Mouse (Mus musculus): ENCODE results near the gene Slc9a5. TPM values are rescaled to one million over a fixed set of nuclear protein-coding genes. Genes with fewer than 3 reads are reported as not detected.
A peak's percentile ranks its signal among the peaks of the same experiment; 100 is the strongest.

Gene Slc9a5
- 0.54 and 0.79 TPM in 2 replicates for total RNA-seq (2015)
- under 0.01 and 0.61 TPM in 2 replicates for total RNA-seq (2017)

DNA sequence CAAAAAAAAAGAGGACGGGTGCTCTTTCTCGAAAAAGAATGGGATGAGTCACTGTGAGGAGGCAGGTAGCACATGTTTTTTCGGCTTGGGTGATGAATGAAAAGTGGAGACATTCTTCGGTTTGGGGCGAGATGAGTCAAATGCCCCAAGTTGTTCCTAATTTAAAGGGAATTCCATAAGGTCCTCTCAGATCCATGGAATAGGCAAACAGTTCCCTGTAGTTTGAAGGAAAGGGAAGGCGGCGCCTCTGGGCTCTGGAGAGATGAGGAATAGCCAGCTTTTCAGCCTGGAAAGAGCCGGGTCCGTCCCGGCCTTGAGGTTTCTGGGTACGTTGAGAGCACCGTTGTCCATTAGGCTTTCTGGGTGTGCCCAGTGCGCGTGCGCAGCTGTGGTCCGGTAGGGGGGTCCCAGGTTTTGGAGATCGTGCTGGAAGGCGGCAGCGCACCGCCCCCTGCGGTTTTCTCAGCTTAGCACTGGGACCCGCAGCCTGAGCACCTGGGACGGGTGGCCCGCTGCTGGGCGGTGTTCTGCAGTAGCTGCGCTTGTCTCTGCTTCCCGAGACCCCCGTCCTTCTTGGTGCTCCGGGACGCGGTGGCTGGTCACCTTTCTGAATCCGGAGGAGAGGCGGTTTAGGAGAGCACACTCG is at the start of gene Slc9a5:
TSS of gene Slc9a5 (plus strand) at position 394 of the 646 bp plus-strand sequence.
- no peak for ATAC-seq (replicated peaks; ENCODE audit: poor library complexity)

DNA sequence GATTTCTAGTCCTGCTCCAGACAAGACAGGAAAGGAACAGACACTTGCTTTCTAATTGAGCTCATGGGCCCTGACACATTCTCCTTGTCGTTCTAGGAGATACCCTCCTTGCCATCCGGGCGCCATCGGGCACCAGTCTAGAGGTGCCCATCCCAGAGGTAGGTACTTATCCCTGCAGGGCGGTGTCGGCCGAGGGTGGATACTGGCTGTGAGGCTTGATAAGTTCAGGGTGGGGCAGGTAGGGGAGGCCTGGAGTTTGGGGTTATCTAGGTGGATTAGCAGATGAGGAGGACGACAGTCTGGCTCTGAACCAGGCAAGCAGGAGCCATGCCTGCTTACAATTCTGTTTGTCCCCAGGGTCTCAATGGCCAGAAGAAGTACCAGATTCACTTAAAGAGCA is 48.7 kb upstream of the Slc9a5 start:
- peak; percentile 53 for ATAC-seq (replicated peaks; ENCODE audit: poor library complexity)

DNA sequence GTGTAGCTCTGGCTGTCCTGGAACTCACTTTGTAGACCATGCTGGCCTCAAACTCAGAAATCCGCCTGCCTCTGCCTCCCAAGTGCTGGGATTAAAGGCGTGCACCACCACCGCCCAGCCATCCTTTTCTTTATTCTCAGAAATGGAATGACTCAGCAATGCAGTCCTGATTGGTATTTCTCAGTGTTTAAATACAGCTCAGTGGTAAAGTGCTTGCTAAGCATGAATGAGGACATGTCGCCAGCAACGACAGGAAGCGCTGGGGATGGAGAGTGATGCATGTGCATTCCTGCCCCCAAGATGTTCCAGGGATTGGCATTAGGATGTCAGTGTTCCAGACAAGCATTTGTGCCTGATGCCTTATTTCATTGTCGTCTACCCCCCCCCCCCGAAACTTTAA is 45.2 kb upstream of the Slc9a5 start:
- ATAC-seq (replicated peaks; ENCODE audit: poor library complexity), result no peak

DNA sequence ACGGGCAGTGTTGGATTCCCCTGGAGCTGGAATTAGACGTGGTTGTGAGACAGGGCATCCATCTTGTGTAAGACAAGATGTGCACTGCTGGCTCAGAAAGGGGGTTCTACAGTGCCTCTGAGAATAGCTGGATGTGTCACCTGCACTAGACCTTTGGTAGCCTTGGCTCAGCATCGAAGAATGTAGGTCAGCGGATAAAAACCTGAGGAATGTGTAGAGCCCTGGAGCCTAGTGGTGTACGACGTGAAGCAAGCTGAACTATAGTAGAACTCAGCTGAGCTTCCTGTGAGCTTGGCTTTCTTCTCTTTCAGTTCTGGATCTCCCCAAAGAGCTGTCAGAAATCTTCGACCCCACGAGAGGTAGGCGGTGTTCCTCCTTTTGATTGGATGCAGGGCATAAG is 44.8 kb upstream of the Slc9a5 start:
- no peak for ATAC-seq (replicated peaks; ENCODE audit: poor library complexity)

DNA sequence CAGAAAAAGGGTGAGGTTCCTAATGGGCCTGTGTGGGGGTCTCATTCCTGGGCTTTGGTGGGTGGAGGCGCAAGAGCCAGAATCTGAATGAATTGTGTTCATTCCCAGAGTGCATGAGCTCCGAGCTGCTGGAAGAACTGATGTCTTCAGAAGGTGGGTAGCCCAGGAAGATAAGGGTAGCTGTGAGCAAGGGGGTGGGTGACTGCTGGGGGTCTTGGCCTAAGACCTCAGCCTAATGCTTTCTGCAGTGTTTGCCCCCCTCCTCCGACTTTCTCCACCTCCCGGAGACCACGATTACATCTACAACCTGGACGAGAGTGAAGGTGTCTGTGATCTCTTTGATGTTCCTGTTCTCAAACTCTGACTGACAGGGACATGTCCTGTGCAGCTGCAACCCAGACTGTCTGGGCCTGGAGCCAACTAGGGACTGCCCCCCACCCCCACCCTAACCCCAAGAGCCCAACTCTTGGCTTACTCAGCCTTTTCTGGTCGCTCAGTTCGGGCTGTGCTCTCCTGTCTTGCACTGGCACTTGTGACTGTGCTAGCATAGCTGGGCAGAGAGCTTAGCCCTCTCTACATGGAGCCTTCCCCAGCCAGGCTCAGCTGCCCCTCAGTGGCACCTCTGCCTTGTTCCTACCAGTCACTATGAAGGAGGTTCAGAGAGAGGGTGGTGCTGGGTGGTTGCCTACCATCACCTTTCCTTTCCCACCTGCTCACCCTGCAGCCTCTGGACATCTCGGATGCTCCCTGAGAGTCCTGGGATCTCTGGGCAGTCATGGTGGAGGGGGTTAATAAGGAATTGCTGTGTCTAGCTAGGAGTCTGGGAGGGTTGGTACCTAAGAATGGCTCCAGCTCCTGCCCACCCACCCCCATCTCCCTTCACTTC is 44.1 kb upstream of the Slc9a5 start:
- peak; percentile 29; the same call in 1 of the 2 replicates for ATAC-seq (replicated peaks; ENCODE audit: poor library complexity)

DNA sequence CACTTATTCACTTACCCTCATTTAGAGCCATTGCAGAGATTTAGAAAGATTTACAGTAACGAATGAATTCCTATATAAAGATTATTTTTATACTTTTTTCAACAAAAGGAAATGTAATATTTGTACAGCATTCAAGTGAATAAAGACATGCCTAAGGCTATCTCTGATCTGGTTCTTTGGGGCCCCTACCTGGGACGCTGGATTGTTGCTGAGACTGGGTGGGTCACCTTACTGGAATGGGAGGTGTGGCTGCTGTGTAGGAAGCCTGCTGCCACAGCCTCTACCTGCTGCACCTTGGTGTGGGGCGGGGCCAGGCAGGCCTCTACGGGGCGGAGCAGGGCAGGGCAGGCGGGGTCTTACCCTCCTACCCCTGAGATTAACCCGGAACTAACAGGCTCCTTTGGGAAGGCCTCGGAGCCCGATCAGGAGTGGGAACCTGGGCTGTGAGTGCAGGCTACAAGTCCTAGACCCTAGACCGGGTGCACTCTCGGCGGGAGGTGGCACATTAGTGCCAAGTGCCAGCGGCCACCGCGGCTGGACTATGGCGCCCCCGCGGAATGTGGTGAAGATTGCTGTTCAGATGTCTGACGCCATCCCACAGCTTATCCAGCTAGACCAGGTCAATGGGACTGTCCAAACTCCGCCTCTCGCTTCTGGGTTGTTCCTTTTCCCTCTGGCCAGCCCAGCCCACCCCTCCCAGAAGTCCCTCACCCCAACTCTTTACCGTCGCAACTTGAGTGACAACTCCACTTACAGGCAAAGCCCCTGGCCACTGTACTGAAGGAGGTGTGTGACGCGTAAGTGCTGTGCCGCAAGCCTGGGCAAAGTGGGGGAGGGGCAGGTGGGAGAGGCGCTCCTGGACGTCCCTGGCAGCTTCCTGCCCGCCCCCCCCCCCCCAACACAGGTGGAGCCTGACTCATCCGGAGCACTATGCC is 43.2 kb upstream of the Slc9a5 start, which contains the start of gene Elmo3:
TSS of gene Elmo3 (plus strand) at position 391 of the 935 bp plus-strand sequence.
- ATAC-seq (replicated peaks; ENCODE audit: poor library complexity), result peak; percentile 45

DNA sequence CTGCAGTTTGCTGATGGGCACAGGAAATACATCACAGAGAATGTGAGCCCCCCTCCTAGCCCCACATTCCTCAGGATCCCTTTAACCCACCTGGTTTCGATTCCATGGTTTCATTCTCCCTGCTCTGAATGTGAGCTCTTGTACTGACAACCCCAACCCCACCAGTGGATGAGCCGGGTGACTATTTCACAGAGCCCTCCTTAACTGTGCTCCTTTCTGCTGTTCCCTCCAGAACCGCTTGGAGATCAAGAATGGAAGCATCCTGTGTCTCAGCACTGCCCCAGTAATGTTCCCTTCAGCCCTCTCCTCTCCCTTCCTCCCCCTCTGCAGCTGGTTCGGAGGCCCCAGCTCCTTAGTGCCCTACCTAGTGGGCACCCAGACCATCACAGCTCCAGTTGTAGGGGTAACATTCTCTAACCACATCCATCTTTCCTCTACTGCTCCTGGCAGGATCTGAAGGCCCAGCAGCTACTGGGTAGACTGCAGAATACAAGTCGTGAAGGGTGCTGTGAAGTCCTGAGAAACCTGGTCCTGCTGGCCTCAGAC is 42.4 kb upstream of the Slc9a5 start:
- no peak for ATAC-seq (replicated peaks; ENCODE audit: poor library complexity)

DNA sequence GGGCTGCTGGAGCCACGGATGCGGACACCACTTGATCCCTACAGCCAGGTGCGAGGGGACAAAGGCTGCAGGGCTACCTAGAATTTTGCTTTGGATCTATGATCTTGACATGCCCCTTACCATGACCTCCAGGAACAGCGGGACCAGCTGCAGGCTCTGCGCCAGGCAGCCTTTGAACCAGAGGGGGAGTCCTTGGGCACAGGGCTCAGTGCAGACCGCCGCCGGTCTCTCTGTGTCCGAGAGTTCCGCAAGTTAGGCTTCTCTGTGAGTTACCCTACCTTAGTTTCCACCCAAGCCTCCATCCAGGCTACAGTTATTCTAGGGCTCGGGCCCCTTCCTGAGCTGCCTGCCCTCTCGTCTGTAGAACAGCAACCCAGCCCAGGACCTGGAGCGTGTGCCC is 41.0 kb upstream of the Slc9a5 start:
- ATAC-seq (replicated peaks; ENCODE audit: poor library complexity), result no peak

DNA sequence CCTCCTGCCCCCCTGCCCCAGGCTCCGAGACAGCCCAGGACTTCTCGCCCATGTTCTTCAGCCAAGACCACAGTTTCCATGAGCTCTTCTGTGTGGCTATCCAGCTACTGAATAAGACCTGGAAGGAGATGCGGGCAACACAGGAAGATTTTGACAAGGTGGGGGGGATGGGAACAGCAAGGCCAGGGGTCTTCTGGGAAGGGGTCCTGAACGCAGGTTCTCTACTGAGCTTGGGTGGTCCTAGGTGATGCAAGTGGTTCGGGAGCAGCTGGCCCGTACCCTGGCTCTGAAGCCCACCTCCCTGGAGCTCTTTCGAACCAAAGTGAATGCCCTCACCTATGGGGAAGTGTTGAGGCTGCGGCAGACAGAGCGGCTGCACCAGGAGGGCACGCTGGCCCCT is 40.2 kb upstream of the Slc9a5 start:
- no peak for ATAC-seq (replicated peaks; ENCODE audit: poor library complexity)

DNA sequence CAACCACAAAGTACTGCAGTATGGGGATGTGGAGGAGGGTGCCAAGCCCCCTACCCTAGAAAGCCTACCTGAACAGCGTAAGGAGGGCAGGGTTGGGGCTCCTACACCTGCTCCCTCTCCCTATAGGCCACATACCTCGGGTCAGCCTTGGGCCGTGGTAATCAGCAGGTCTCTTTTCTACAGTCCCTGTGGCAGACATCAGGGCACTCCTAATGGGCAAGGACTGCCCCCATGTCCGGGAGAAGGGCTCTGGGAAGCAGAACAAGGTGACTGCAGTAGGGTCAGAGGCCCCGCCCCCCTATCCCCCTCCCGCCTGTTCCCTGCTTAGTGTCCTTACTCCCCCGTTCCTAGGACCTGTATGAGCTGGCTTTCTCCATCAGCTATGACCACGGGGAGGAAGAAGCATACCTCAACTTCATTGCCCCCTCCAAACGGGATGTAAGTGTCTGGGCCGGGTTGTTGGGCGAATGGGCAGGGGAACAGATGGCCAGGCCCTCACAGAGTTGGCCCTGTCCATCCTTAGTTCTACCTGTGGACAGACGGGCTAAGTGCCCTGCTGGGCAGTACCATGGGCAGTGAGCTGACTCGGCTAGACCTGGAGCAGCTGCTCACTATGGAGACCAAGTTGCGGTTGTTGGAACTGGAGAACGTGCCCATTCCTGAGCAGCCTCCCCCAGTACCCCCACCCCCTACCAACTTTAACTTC is 39.3 kb upstream of the Slc9a5 start:
- ATAC-seq (replicated peaks; ENCODE audit: poor library complexity), result no peak

DNA sequence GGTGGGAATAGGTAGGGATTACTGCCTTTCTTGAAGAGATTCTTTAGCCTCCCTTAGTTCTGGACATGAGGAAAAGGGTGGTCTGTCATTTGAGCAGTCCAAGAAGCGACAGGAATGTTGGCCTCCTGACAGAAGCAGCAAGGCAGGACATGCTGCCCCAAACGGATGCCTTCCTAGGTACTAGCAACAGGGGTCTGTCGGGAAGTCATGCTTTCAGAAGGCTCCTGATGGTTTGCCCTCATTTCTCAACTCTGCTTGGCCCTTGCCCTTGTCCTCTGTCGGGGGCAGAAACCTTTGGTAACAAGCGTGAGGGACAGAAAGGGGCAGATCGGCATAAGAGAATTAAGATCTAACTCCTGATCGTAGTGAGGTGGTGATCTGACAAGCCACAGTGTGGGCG is 38.5 kb upstream of the Slc9a5 start:
- ATAC-seq (replicated peaks; ENCODE audit: poor library complexity), result no peak

DNA sequence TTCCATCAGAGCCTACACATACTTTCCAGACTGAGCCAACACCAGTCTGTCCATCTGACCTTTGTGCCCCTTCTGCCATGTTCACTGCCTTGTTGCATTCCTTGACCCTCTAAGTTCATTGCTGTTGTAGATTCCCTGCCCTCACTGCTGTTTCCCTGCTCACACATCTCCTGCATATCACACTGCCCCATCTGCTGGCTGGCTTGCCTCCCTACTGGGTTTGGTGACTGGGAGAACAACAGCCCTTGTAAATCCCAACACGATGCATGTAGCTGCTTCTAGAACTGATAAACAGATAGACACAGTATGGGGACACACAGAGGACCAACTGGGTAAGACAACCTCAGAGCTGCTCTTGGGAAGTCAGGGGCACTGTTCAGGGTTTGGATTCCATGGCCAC is 36.9 kb upstream of the Slc9a5 start:
- ATAC-seq (replicated peaks; ENCODE audit: poor library complexity), result peak; percentile 72

DNA sequence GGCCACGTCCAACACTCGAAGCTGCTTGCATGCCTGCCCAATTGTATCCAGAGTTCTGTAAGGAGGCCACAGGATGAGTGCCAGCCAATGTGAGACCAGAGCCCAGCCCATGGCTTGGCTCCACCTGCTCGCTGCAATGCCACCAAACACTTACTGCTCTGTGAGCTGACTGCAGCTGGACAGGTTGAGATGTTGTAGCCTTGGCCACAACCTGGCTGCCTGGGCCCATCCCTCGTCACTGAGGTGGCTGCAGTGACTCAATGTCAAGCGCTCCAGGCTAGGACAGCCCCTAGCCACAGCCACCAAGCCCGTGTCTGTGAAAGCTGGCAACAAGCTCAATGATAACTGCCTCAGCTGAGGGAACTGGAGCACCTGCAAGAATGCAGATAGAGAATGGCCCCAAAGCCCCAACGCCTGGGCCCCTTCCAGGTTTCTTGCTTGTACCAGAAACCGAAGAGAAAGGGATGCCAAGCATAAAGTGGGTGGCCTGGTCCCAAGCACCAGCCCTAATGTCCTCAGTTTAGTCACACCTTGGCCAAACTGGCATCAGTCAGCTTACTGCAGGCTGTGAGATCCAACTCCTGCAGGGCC is 35.7 kb upstream of the Slc9a5 start:
- peak; percentile 76 for ATAC-seq (replicated peaks; ENCODE audit: poor library complexity)

DNA sequence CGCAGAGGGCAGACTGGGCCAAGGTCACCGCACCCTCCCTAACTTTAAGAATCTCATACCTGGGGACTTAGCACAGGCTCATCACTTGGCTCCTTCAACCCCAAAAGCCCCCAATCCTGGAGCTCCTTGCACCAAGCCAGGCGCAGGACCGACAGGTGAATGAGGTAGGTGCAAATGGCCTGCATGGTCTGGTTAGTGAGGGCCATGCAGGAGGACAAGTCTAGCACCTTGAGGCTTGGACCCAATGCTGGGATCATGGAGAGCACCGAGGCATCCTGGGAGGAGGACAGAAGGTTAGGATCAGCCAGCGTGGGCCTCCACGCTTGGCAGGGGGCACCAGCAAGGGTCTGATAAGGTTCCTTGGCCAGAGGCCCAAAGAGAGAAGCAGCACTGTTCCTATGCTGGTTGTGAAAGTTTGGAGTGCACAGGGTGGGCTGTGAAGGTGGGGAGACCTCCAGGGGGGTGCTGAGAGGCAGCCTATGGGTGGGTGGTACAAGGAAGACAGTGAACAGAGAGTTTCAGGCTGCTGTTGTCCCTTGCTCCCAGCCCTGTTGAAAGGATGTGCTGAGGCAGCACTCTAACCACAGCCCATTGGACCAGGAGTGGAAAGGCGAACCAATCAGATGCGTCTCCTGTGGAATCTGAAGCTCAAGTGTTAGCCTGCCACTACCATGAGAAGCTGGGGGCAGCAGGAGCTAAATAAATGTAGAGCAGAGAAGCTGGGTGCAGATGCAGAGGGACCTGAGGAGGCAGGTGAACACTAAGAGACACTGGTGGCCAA is 34.8 kb upstream of the Slc9a5 start:
- peak; percentile 18 for ATAC-seq (replicated peaks; ENCODE audit: poor library complexity)

DNA sequence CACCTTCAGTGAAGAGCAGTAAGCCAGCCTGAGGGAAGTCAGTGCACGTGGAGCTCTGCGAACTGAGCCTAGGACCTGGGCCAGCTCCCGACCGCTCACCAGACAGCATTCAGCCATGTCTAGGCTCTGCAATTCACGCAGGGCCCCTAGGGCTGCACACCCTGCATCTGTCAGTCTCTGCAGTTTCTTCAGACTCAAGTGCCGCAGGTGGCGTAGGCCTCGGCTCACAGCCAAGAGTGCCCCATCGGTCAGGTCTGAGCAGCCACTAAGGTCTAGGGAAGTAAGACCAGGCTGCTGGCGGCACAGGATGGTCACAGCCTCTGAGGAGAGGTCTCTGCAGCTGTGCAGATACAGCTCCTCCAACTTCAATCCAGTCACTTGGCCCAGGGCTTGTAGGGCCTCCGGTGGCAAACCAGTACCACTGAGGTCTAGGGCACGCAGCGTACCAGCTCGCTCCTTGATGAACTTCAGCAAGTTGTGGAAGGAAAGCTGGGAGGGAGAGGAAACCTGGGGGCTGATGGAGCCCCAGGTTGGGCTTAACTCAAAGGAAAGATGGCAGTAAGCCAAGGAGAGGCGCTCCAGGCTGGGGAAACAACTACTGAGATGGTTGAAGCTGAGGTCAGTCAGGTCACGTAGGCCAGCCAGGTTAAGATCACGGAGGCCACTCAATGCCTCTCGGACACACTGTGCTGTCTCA is 33.4 kb upstream of the Slc9a5 start:
- ATAC-seq (replicated peaks; ENCODE audit: poor library complexity), result no peak

DNA sequence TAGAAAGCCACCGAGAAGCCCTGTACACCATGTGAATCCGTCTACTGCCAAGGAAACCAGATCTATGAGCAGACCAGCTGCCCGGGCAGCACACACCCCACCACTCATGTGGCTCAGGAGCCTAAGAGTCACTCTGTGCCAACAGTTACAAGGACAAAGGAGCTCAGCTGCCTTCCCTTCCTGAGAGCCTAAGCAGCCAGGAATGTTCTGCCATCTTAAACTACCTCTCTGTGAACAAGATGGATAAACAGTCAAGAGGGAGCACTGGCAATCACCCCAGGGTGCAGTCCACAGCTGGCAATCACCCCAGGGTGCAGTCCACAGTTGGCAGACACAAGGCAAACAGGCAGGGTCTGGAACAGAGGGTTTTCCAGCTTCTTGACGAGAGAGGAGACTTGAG is 30.7 kb upstream of the Slc9a5 start:
- no peak for ATAC-seq (replicated peaks; ENCODE audit: poor library complexity)

DNA sequence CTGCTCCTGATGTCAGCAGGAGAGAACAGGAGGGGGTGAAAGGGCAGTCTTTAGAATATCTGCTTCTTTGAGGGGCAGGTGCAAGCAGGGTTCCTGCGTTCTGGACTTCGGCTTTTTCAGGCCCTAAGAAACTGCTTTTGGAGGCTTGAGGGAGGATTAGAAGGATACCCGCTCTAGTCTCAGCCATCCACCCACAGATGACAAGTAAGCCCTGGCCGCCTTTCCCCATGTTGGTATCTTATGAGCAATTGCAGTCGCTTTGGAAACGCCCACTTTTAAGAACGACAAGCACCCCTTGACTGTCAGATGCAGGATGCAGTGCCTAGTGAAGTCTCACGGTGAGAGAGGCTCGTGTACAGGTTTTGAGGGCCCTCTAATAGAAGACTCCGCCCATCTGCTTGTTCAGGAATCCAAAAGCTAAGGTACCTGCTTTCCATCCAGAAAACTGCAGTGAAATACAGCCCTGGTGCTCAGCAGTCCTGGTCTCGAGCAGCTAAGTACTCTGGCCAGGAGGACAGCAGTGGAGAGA is 29.9 kb upstream of the Slc9a5 start:
- ATAC-seq (replicated peaks; ENCODE audit: poor library complexity), result no peak

DNA sequence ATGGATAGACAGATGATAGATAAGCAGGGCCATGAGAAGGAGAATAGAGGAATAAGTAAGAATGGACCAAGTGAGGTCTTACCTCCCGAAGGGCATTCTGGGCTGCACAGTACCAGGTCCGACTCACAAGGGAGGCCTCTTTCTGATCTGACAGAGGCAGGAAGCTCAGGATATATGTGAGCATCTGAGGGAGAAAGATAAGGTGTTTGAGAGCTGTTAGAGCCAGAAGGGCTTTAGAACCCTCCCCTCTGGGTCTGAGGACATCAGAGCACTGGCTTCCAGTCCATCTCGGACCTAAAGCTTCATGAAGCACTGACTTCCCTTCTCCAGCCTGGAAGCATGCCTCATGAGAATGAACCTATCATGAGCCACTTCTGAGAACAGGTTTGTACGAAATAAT is 25.5 kb upstream of the Slc9a5 start:
- ATAC-seq (replicated peaks; ENCODE audit: poor library complexity), result peak; percentile 45

Measured in megakaryocyte progenitor cell, adult 5-6 weeks (primary cell).